Mouse (Mus musculus) frontal cortex, postnatal 36 days (tissue): ENCODE measurements at regions not wholly inside any gene's neighbourhood (a gene's known extent, or its start where the extent isn't known, plus 50 kb on each side); places are given as distances from the start of the nearest gene placed in this dataset.

Source experiments
- DNase-seq, 2 experiments: peaks; one replicate each; pipeline ENCODE4 v3.0.0; 2022; ENCODE audit warnings: low spot score in 2 of 2

DNA sequence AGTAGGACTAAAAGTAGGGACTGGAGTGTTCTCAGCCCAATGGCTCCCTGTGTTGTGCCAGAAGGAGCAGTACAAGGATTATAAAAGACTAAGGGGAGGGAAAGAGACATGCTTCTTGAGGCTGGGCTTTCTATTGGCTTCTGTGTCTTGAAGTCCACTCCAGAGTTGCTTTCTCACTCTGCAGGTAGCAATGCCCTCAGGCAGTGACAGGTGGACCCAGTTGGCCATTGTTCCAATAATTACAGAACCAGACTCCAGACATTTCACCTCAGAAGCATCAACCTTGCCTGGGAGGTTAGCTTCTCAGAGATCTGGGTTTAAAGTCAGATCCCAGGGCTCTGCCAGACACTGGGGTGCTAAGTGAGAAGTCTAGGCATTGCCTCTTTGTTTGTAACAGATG is 136.3 kb upstream of the Tll1 start:
- no peak for DNase-seq

DNA sequence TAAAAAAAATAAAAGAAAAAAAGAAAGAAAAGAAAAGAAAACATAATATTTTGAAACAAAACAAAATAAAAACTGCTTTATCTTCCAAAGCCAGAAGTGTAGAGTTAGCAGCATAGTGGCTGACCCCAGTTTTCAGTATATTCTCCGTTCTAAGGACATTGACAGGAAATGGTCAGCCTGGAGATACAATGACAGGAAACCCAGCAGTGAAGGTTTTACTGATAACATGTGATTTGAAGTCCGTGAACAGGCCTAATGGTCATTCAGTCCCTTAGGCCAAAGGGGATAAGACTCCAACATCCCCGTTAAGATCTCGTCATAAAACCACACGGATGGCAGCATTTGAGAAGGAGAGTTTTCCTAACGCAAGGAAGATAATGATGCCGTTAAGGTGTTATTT is 131.3 kb upstream of the Tll1 start:
- no peak for DNase-seq

DNA sequence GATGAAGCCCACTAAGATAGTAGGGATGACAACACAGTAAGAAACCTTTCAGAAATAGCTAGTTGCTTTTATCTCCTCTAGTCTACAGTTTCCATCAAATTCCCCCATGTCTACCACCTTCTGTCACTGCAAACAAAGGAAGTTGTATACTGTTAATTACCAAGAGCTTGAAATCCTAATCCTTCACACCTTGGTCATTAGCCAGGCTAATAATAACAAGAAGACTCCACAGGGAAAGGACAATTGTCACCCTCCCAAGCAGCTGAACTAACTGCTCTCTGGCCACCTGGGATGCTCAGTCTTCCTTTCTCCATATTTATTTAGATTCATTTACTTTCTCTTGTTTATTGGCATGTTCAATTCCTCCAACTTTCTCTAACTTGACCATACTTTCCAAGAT is 130.5 kb upstream of the Tll1 start:
- no peak for DNase-seq

DNA sequence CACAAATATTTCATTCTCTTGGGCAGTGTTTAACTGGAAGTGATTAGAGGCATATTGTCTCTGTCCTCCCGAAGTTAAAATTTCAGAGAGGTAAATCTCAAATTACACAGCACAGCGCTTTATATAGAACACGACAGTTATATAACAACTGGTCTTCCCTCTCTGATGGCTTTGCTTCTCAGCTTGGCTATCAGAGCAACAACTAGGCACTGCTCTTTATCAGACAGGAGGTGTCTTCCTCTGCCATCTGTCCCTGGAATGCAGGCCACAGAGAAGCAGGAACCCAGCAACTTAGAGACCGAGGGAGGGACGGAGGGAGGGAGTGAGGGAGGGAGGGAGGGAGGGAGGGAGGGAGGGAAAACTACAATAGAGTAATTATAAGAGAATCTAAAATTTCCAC is 129.4 kb upstream of the Tll1 start:
- no peak for DNase-seq

DNA sequence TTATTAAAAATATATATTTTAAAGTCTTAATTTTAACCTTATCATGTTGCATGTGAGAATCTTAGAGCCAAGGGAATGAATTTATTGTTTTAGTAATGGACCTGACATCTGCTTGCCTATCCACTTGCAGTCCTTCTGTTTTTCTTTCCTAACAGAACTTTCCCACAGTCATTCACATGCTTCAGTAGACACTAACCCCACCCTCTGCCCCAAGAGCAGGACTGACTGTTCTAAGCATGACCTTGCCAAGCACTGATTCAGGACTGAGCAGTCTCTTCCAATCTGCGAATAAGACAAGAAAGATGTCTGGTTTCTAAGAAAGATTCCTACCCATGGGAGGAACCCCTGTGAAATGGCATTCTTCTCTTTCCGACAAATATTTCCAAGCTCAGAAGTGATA is 117.9 kb upstream of the Tll1 start:
- DNase-seq = no peak

DNA sequence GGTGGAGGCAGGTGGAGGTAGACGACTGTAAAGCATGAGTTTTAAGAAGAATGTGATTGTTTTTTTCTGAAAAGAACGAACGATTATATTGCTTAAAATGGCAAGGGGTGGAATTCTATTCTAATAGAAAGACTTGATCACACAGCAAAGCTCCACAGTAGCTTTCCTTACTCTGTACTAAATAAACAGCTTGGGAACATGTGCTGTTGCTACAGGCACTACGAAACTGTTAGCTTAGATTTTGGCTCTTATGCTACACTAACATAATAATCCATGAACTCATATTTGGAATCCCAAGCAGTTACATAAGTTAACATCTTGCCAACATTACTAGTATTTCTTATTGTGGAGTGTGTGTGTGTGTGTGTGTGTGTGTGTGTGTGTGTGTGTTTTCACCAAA is 114.3 kb upstream of the Tll1 start:
- no peak for DNase-seq

DNA sequence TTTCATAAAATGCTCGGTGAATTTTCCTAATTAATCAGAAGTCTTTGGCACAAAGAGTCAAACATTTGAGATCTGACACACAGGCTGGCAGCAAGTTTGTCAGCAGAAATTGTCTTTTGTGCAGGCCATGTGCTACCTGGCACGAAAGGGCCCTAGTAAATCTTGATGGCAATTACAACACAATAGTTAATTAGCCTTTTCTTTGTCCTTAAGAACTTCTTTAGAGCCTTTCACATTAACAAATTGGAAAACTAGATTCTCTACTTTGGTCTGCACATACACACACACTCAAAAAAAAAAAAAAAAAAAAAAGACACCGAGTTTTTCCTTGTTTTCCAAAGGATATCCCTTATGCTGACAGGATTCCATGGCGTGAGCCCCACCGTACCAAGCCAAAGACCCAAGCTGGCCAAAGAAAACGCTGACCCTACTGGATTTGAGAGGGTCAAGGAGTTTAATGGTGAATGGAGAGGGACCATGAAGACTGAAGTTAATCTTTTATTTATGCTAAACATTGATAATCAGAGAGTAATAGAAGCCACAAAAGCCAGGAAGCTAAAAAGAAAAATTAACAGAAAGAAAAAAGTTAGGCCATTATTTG is 113.2 kb upstream of the Tll1 start:
- no peak for DNase-seq

DNA sequence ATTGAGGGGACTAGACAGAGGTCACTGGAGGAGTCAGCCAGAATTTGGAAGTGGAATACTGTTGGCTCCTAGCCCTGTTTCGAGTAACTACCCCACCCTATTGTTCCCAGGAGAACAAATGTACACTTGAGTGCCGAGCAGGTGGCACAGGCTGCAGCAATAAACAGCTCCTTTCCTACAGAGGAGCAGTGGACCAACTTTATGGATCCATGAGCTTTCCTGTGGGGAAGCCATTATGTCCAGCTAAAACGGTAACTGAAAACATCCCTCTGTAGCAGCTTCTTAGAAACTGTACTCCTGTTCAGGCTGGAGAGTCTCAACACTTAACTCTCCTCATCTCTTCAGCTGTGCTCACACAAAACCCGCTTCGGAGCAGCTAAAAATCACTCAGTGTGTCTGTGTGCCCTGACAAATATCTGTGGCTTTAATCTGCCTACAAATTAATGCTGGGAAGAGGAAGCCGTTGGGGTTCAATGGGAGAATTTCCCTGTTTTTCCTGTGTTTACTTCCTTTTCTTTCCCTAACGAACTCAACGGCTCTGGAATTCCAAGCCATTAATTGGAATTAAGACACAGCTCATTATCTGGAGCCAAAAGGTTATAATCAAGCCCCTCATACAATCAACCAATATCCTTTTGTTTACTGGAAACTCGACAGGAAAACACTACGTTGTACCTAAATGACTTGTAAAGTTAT is 112.6 kb upstream of the Tll1 start:
- DNase-seq = no peak

DNA sequence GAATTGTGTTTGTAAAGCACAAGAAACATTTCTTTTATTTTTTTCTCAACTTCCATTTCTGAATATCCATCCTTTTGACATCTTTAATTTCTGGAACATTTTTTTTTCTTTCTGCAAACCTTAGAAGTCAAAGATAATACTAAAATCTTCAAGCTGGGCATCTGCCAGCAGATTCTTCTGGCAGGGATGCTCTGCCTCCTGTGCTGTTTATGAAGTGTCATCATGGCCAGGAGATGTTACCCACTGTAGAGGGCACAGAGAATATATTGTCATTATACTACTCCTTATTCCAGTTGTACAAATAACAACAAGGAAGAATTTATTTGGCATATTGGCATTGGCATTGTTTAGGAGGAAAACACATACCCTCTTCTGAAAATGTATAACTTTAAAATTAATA is 111.7 kb upstream of the Tll1 start:
- DNase-seq = no peak

DNA sequence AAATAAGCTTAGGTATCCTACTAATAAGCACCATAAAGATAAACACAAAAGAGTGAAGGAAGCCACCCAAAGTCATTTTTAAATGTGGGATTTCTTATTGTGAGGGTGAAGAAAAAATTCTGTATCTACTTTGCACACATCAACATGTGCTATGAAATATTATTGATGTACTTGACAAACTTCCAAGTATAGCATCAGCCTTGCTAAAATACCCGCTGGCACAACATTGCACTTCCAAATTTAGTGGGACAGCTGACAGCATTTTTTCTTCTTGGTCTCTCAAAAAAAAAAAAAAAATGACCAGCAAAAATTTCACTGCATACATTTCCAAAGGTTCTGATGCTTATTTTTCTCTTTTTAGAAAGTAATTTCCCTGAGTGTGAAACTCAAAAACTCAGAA is 101.9 kb upstream of the Tll1 start:
- peak in 1 of 2 experiments; percentile 52 for DNase-seq

DNA sequence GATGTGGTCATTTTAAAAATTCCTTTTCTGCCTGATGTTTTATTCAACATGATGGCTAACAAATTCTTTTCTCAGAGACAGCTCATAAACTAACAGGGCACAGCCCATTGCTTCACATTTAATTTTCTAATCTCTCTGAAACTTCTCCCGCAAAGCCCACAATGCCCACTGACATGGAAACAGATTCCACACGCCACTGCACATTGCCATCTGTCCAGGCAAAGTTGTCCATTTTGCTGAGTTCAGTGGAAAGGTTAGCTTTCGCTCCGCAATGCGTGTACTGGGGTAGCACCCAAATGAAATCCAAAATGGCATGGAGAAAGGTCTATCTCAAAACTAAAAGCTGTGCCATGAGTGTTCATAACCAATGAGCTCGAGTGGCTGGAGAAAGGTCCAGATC is 76.7 kb upstream of the Tll1 start:
- DNase-seq = no peak

DNA sequence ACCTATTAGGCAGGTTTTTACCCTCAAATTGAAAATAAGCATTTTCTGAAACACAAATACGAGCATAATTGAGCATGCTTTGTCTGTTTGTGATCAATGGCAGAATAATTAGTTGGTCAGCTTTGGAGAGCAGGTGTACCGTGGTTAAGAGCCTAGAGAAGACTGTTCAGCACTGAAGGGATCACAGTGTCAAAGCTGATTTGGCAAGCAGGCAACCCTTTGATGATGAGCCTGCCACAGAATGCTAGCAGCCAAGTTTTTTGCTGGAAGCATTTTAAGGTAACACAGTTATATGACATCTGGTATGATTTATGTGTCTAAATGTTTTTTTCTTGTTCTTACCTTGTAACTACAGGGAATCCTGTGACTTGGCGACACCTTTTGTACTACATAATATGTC is 75.5 kb upstream of the Tll1 start:
- DNase-seq = no peak

DNA sequence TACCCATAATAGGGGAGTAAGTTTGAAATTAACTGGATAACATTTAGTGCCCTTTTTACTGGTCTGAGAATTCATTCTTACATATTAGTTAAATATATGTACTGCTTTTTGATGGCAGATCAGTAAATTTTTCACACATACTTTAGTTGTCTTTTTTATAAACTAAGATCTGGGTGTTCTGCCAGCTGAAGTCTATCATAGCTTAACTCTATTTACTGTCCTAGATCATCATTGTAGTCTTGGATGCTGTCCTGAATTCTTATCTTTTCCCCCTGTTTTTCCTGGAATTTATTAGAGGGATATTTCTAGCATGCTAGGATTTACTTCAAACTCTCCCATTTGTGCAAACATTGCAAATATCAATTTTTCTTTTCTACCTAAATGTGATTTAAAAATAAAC is 74.3 kb upstream of the Tll1 start:
- no peak for DNase-seq

DNA sequence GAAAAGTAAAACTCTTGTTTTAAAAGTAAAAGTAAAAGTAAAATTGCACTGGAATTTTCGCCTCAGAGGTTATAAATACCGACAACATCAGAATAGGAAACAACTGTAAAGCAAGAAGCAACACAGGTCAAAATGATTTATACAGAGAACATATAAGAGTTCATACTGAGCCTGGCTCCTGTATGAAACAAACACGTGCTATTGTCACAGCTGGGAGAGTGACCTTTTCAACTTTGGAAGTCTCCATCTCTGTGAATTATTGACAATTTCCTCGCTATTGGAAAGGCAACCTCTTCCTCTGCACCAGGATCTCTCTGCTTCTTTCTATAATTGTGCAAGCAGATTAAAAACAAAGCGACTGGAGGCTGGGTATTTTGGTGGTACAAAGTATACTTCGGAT is 70.0 kb upstream of the Tll1 start:
- no peak for DNase-seq

DNA sequence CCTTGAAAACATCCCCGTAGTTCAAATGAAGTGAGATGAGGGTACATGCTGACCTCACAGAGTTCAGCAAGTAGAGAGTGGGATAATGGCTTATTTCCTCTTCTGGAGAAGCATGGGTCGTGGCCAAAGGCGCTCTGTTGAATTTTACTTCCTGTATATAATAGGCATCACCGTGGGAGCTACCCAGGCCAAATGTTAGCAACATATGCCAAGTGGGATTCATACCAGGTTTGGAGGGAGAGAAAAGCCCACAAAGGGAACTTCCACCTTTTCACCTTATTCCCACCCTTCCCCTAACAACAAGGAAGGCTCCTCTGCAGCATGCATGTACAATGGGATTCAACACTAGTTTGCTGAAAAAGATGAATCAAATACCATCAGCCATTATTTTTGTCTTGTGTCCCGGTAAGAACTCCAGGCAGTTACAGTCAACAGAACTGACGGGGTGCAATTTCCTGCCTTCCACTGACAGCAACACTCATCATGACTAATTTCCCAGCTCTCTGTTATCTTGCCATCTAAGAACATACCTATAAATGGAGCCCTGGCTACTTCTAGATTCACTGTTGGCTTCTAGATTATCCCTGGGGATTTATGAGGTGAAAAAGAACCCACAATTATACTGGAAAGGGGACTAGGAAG is 59.4 kb upstream of the Tll1 start:
- no peak for DNase-seq
